Mouse (Mus musculus): ENCODE measurements around the gene Syn3.

- TF ChIP-seq CTCF (IDR thresholded peaks at IDR 0.05; ENCODE audit: borderline replicate concordance, control insufficient read depth, extremely low read depth, insufficient read depth, low read length, poor library complexity) (no peak), POLR2A (IDR thresholded peaks at IDR 0.05; ENCODE audit: control insufficient read depth, extremely low read depth, insufficient read depth, low read length, poor library complexity) (no peak)
Observed at GRCm38 (mm10) chr10:86056297-86056903, 442.3 kb downstream of the Syn3 start.

Data from thymus, adult 2 months (tissue).